Mouse (Mus musculus) hindbrain, embryonic 16.5 days (tissue): ENCODE data around the gene Olfr9. TPM values are rescaled to one million over a fixed set of nuclear protein-coding genes. Genes with fewer than 3 reads are reported as not detected.

ENCODE experiments used
- ATAC-seq: fragments of 200-750 bp; cut with Nextera tagmentation; 2 replicates; pipeline ENCODE4 v1.8.0; 2017; ENCODE audit warnings: moderate TSS enrichment, moderate library complexity
- H3K27ac ChIP-seq: fragments of 300-500 bp; sonication (generic); 2 replicates; pipeline ENCODE4 v1.5.1; 2014; ENCODE audit warnings: low read depth, mild to moderate bottlenecking, control low read depth, low read length, moderate library complexity
- H3K27me3 ChIP-seq: fragments of 300-500 bp; sonication (generic); replicated peaks from 2 replicates; pipeline ENCODE4 v1.6.1; 2014; ENCODE audit warnings: low read length; ENCODE audit not compliant: control insufficient read depth, insufficient read depth
- H3K36me3 ChIP-seq: fragments of 300-500 bp; sonication (generic); 2 replicates; pipeline ENCODE4 v1.6.1; 2014; ENCODE audit warnings: mild to moderate bottlenecking, low read length, moderate library complexity, mixed read lengths; ENCODE audit not compliant: control insufficient read depth, insufficient read depth
- H3K4me1 ChIP-seq: fragments of 300-500 bp; sonication (generic); 2 replicates; pipeline ENCODE4 v1.6.1; 2014; ENCODE audit warnings: low read depth, low read length; ENCODE audit not compliant: control insufficient read depth, insufficient read depth
- H3K4me2 ChIP-seq: fragments of 300-500 bp; sonication (generic); 2 replicates; pipeline ENCODE4 v1.6.1; 2014; ENCODE audit warnings: mild to moderate bottlenecking, low read length, control low read depth, moderate library complexity
- H3K4me3 ChIP-seq: fragments of 300-500 bp; sonication (generic); 2 replicates; pipeline ENCODE4 v1.5.1; 2014; ENCODE audit warnings: mild to moderate bottlenecking, low read length, control low read depth, moderate library complexity
- H3K9ac ChIP-seq: fragments of 300-500 bp; sonication (generic); 2 replicates; pipeline ENCODE4 v1.6.1; 2014; ENCODE audit warnings: low read depth, mild to moderate bottlenecking, control low read depth, low read length, moderate library complexity
- H3K9me3 ChIP-seq: fragments of 300-500 bp; sonication (generic); 2 replicates; pipeline ENCODE4 v1.6.1; 2014; ENCODE audit warnings: mild to moderate bottlenecking, low read length, moderate library complexity; ENCODE audit not compliant: control insufficient read depth
- WGBS: fragments of 180-500 bp; shearing (Covaris S2); extraction: QIAGEN DNeasy Blood & Tissue Kit; methylation state at CpG from one replicate; pipeline ENCODE4 v1.1.7; 2014; 5-methylcytosine and 5-hydroxymethylcytosine counted together
- polyA plus RNA-seq: library from polyadenylated mRNA; unstranded; fragments of >200 nt; fragmentation: Nextera tagmentation; extraction: Ambion mirVana; gene quantifications from 2 replicates; pipeline ENCODE4 v1.2.1, GENCODE M21; 2015

The Olfr9 gene
- polyA plus RNA-seq, 1 experiment from 2014 or later, result not detected

DNA sequence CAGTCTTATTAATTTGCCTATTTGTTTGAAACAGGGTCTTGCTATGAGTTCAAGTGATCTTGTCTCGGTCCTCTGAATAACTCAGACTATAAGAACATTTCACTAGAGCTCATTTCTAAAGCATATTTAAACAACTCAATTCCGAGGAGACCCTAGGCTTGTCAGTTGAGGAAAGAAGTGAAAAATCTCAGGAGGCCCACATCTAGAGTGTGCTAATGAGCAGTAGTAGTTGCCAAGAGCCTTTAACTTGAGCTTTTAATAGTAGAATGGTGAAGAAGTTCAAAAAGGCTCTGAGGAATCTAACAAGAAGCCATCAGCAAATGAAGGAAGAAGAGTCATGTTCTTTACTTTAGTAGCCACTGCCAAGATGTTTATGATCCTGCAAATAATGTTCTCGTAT is 50.6 kb downstream of the Olfr9 start, which contains the start of gene Olfr764-ps1:
Gene Olfr764-ps1 (minus strand): TSS at position 101 of the 400 bp plus-strand sequence.
- no peaks in the 10 kb centered on the region for H3K27me3 ChIP-seq
- H3K4me2 ChIP-seq, result no peak within 1 kb of the TSS
- no peaks in the 10 kb centered on the region for H3K9me3 ChIP-seq
- no peak within 1 kb of the TSS for H3K27ac ChIP-seq
- no peak for ATAC-seq
- 83% methylated on average over 3 of the region's 3 CpGs for WGBS
- no peak within 1 kb of the TSS for H3K4me3 ChIP-seq
- H3K9ac ChIP-seq, result no peak within 1 kb of the TSS
- H3K36me3 ChIP-seq, result no peaks in the 10 kb centered on the region
- no peaks in the 10 kb centered on the region for H3K4me1 ChIP-seq

Other genes starting within 250 kb of the Olfr9 start
- gene Dgka, start 244.6 kb upstream of the Olfr9 start, polyA plus RNA-seq, result 7.4 and 8.8 TPM in 2 replicates
- 40.8 and 46.3 TPM in 2 replicates for gene Pym1, start 241.5 kb upstream of the Olfr9 start, polyA plus RNA-seq
- 0.45 and 0.74 TPM in 2 replicates for gene Mmp19, start 198.5 kb upstream of the Olfr9 start, polyA plus RNA-seq
- 49.6 and 53.2 TPM in 2 replicates for gene Dnajc14, start 185.4 kb upstream of the Olfr9 start, polyA plus RNA-seq
- gene Tmem198b, start 185.1 kb upstream of the Olfr9 start, polyA plus RNA-seq, result 19.6 and 20.4 TPM in 2 replicates
- 137 and 142 TPM in 2 replicates for gene Sarnp, start 172.1 kb upstream of the Olfr9 start, polyA plus RNA-seq
- gene Ormdl2, start 167.8 kb upstream of the Olfr9 start, polyA plus RNA-seq, result 23.6 and 27.6 TPM in 2 replicates
- gene Gdf11, start 97.7 kb upstream of the Olfr9 start, polyA plus RNA-seq, result 5.8 and 6.5 TPM in 2 replicates
- gene Cd63, start 88.4 kb upstream of the Olfr9 start, polyA plus RNA-seq, result 322 and 343 TPM in 2 replicates
- 29.6 and 30.0 TPM in 2 replicates for gene Rdh5, start 66.5 kb upstream of the Olfr9 start, polyA plus RNA-seq
- gene Bloc1s1, start 65.4 kb upstream of the Olfr9 start, polyA plus RNA-seq, result 247 and 278 TPM in 2 replicates
- gene Itga7, start 55.6 kb upstream of the Olfr9 start, polyA plus RNA-seq, result 12.7 and 12.8 TPM in 2 replicates
- not detected in 2 replicates for gene Mettl7b, start 28.4 kb upstream of the Olfr9 start, polyA plus RNA-seq
- not detected in 2 replicates for gene Olfr763, start 21.4 kb downstream of the Olfr9 start, polyA plus RNA-seq
- gene Olfr764-ps1, start 50.5 kb downstream of the Olfr9 start, polyA plus RNA-seq, result not detected in 2 replicates
- gene Olfr765, start 60.6 kb downstream of the Olfr9 start, polyA plus RNA-seq, result not detected in 2 replicates
- gene Olfr766-ps1, start 79.5 kb downstream of the Olfr9 start, polyA plus RNA-seq, result not detected in 2 replicates
- gene Olfr767, start 93.5 kb downstream of the Olfr9 start, polyA plus RNA-seq, result not detected in 2 replicates
- gene Olfr768, start 109.9 kb downstream of the Olfr9 start, polyA plus RNA-seq, result not detected in 2 replicates
- not detected in 2 replicates for gene Olfr769, start 128.4 kb downstream of the Olfr9 start, polyA plus RNA-seq
- not detected in 2 replicates for gene Olfr770, start 149.6 kb downstream of the Olfr9 start, polyA plus RNA-seq
- gene Olfr771, start 175.3 kb downstream of the Olfr9 start, polyA plus RNA-seq, result not detected in 2 replicates
- not detected in 2 replicates for gene Olfr772, start 188.5 kb downstream of the Olfr9 start, polyA plus RNA-seq
- not detected in 2 replicates for gene Olfr773, start 198.0 kb downstream of the Olfr9 start, polyA plus RNA-seq
- not detected in 2 replicates for gene Olfr774, start 246.8 kb downstream of the Olfr9 start, polyA plus RNA-seq